Mouse (Mus musculus): ENCODE results near the gene Rilp. TPM values are rescaled to one million over a fixed set of nuclear protein-coding genes. Genes with fewer than 3 reads are reported as not detected.

The Rilp gene
- polyA plus RNA-seq, 1 experiment from 2014 or later, result 1.2 TPM

GRCm38 (mm10) chr11:75526943-75527342, 17.0 kb downstream of the Rilp start:
- Histone ChIP-seq H3K27me3 (replicated peaks) (0 out of 2 replicates have a peak, but pooled peaks cover under 1% of the 10 kb centered on the region), H3K9me3 (replicated peaks) (no peaks in the 10 kb centered on the region)
- WGBS (ENCODE audit: insufficient replicate concordance), result 70% methylated on average over 6 of the region's 6 CpGs

GRCm38 (mm10) chr11:75529771-75530170, 19.9 kb downstream of the Rilp start:
- Histone ChIP-seq H3K27me3 (replicated peaks) (peaks cover 13% of the 10 kb centered on the region; the same call in 1 of the 2 replicates), H3K27ac (no peak overlapping the region), H3K4me3 (no peak overlapping the region), H3K9ac (no peak overlapping the region), H3K36me3 (no peaks in the 10 kb centered on the region), H3K4me1 (peaks cover 41% of the 10 kb centered on the region), H3K9me3 (replicated peaks) (no peaks in the 10 kb centered on the region), H3K4me2 (no peak overlapping the region)
- WGBS (ENCODE audit: insufficient replicate concordance), result 39% methylated on average over 4 of the region's 4 CpGs
- ATAC-seq, result no peak

More at GRCm38 (mm10) chr11:75526943-75527342, 17.0 kb downstream of the Rilp start:
- no peak overlapping the region for H3K4me3 ChIP-seq
- peaks cover 14% of the 10 kb centered on the region for H3K4me1 ChIP-seq
- no peak overlapping the region for H3K4me2 ChIP-seq
- no peak overlapping the region for H3K27ac ChIP-seq
- no peaks in the 10 kb centered on the region for H3K36me3 ChIP-seq
- no peak overlapping the region for H3K9ac ChIP-seq
- no peak for ATAC-seq

DNA sequence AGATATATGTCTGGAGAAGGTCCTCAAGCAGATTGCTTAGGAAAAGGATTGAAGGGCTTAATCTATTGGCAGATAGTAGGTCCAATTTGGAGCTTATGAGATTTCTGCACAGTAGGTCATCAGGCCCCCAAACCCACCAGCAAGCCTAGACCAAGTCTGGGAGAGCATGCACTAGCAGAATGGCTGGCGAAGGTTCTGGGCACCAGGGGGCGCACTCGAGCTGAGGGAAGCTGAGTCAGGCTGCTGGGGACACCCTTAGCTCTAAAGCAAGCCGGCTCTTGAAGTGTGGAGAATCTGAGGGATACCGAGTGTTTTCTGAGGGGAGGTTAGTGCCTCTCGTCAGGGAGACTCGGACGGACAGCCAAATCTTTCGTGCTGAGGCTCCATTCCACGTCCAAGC, 20.4 kb downstream of the Rilp start:
- Histone ChIP-seq H3K4me3 (peak overlapping the region; percentile 75), H3K4me1 (peaks cover 47% of the 10 kb centered on the region), H3K9ac (peak overlapping the region; percentile 91), H3K4me2 (peak overlapping the region; percentile 99), H3K9me3 (replicated peaks) (no peaks in the 10 kb centered on the region), H3K27ac (peak overlapping the region; percentile 94), H3K27me3 (replicated peaks) (peaks cover 13% of the 10 kb centered on the region; the same call in 1 of the 2 replicates), H3K36me3 (no peaks in the 10 kb centered on the region)
- peak; percentile 58 for ATAC-seq
- WGBS (ENCODE audit: insufficient replicate concordance), result 0% methylated on average over 10 of the region's 10 CpGs

DNA sequence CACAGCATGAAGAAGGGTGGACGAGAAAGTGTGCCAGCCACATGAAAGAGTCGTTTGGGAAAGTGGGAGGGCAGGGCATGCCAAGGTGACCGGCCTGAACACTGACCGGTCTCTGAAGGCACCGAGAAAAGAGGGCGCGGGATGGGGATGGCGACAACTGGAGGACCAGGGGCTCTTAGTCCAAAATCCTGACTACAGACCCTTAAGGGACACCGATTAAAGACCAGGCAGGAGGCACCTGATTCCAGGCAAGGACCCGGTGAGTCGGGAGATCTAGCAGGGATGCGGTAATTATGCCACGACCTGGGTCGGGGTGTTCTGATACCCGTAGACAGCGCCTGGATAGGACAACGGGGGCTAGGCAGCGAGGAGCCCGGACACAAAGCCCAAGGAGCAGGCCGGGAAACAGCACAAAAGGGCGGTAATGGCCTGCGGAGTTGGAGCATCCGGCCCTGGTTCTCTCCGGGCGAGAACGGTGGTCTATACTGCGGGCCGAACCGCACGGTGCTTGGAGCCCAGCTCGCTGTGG, 21.0 kb downstream of the Rilp start:
- Histone ChIP-seq H3K27me3 (replicated peaks) (peaks cover 13% of the 10 kb centered on the region; the same call in 1 of the 2 replicates), H3K4me1 (peaks cover 53% of the 10 kb centered on the region), H3K9ac (peak overlapping the region; percentile 91), H3K9me3 (replicated peaks) (no peaks in the 10 kb centered on the region), H3K27ac (peak overlapping the region; percentile 94), H3K4me3 (peak overlapping the region; percentile 75), H3K4me2 (peak overlapping the region; percentile 99), H3K36me3 (no peaks in the 10 kb centered on the region)
- 1% methylated on average over 31 of the region's 31 CpGs for WGBS (ENCODE audit: insufficient replicate concordance)
- ATAC-seq, result peak; percentile 28

DNA sequence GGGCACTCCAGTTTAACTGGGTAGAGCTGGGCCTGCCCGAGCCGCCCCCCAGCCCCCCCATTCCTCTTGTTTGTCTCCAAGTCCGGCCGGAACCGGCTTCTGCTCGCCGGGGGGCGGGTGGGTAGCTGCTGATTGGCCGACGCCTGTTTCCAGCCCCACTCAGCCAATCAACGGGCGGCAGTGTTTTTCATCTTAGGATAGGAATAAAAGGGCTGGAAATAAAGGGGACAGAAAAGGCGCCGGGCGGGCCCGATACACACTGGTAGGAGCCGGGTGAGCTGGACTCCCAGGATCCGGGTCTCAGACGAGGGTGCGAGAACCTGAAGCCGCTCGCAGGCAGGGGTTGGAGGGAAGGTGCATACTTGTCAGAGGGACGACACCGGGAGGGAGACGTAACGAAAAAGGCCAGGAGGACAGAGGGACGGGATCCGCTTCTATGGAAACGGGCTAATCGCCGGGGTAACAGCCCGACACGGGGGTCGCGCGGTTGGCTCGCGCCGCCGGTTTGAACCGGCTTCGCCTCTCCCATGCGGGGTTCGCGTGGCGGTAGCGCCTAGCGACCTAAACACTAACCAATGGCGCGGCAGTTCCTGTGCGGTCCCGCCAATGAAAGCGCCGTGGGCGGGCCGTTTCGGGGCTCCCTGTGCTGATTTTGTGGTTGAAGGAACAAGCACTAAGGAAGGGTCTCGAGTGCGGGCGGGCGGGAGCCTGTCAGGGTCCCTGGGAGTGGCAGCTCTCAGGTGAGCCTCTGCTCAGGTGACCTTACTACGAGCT, 21.8 kb downstream of the Rilp start, which contains the start of gene Slc43a2:
Gene Slc43a2 (plus strand): TSS at position 226 of the 774 bp plus-strand sequence.
- Histone ChIP-seq H3K4me3 (peak within 1 kb of the TSS; percentile 75), H3K27ac (peak within 1 kb of the TSS; percentile 94), H3K36me3 (no peaks in the 10 kb centered on the region), H3K4me2 (peak within 1 kb of the TSS; percentile 99), H3K9ac (peak within 1 kb of the TSS; percentile 91), H3K9me3 (replicated peaks) (no peaks in the 10 kb centered on the region), H3K27me3 (replicated peaks) (peaks cover 13% of the 10 kb centered on the region; the same call in 1 of the 2 replicates), H3K4me1 (peaks cover 53% of the 10 kb centered on the region)
- 0% methylated on average over 62 of the region's 62 CpGs for WGBS (ENCODE audit: insufficient replicate concordance)
- ATAC-seq, result peak; percentile 86

DNA sequence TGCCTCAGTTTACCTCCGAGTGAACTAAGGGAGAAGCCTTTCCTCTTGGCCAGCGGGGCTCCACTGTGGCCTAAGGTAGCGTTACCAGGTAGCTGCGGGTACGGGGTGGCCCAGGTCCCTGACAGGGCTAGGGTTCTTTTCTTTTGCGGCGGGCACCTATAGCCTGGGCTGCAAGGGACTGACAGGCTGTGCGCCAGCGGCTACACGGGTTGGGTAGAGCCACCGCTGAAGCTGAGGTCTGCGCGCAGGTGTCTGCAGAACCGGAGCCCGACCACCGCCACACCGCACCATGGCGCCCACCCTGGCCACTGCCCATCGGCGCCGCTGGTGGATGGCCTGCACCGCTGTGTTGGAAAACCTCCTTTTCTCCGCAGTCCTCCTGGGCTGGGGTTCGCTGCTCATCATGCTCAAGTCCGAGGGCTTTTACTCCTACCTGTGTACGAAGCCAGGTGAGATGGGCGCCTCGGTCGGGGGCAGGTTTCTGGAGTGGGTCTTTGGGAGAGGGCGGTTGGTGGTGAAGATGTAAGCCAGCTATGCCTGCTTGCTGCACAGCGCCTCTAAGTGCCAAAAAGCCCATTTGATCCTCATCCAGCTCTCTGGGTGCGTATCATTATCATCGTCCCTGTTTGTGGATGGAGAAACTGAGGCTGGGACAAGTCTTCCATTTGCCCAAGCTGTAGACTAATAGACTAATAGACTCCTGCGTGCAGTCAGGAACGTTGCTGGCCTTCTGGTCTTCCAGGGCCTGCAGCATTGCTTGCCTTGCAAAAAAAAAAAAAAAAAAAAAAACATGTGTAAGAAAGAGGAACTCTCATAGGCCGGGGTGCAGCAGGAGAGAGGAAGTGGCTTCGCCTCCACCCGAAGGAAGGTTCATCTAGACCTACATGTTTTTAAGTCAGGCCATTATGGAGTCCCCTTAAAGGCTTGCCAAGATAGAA, 22.7 kb downstream of the Rilp start:
- peaks cover 55% of the 10 kb centered on the region for H3K4me1 ChIP-seq
- H3K9ac ChIP-seq, result peak overlapping the region; percentile 91
- peak overlapping the region; percentile 94 for H3K27ac ChIP-seq
- peaks cover 13% of the 10 kb centered on the region; the same call in 1 of the 2 replicates for H3K27me3 ChIP-seq (replicated peaks)
- 8% methylated on average over 38 of the region's 38 CpGs for WGBS (ENCODE audit: insufficient replicate concordance)
- H3K9me3 ChIP-seq (replicated peaks), result no peaks in the 10 kb centered on the region
- peak; percentile 41 for ATAC-seq
- H3K36me3 ChIP-seq, result no peaks in the 10 kb centered on the region
- H3K4me2 ChIP-seq, result peak overlapping the region; percentile 99
- H3K4me3 ChIP-seq, result peak overlapping the region; percentile 75

DNA sequence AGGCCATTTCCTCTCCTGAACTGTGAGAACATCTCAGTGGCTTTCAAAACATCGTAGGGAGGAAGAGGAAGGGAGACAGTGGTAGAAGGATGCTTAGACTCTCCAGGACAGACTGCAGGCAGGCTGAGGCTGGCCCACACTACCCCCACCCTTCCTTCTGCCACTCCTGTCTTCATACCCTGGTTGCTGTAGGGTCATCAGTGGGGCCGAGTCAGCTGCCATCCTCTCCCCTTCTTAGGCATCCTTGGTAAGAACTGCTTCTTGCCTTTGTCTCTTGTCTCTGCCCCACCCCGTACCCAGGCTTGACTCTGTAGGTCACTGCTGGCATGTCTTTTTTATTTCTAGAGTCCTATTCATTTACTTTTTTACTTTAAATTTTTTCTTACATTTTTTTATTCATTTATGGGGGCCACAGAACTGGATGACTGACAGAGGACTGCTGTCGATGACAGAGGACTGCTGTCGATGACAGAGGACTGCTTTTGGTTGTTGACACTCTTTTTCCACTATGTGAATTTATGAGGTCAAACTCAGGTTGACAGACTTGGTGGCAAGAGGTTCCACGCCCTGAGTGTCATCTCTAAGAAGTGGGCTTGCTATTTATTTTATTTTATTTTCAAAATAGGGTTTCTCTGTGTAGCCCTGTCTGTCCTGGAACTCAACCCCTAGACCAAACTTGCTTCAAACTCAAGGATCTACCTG, 23.6 kb downstream of the Rilp start:
- Histone ChIP-seq H3K27ac (peak overlapping the region; percentile 70), H3K4me3 (peak overlapping the region; percentile 75), H3K9ac (peak overlapping the region; percentile 91; the same call in 1 of the 2 replicates), H3K4me1 (peaks cover 63% of the 10 kb centered on the region), H3K27me3 (replicated peaks) (peaks cover 13% of the 10 kb centered on the region; the same call in 1 of the 2 replicates), H3K36me3 (no peaks in the 10 kb centered on the region), H3K9me3 (replicated peaks) (no peaks in the 10 kb centered on the region), H3K4me2 (peak overlapping the region; percentile 99)
- no peak for ATAC-seq
- WGBS (ENCODE audit: insufficient replicate concordance), result 48% methylated on average over 6 of the region's 6 CpGs

GRCm38 (mm10) chr11:75534286-75535033, 24.6 kb downstream of the Rilp start:
- no peak for ATAC-seq
- Histone ChIP-seq H3K27me3 (replicated peaks) (peaks cover 13% of the 10 kb centered on the region; the same call in 1 of the 2 replicates), H3K4me3 (no peak overlapping the region), H3K4me1 (peaks cover 72% of the 10 kb centered on the region), H3K9me3 (replicated peaks) (no peaks in the 10 kb centered on the region), H3K36me3 (no peaks in the 10 kb centered on the region), H3K27ac (peak overlapping the region; percentile 8; the same call in 1 of the 2 replicates), H3K4me2 (peak overlapping the region; percentile 99), H3K9ac (peak overlapping the region; percentile 14; the same call in 1 of the 2 replicates)
- 32% methylated on average over 4 of the region's 4 CpGs for WGBS (ENCODE audit: insufficient replicate concordance)

DNA sequence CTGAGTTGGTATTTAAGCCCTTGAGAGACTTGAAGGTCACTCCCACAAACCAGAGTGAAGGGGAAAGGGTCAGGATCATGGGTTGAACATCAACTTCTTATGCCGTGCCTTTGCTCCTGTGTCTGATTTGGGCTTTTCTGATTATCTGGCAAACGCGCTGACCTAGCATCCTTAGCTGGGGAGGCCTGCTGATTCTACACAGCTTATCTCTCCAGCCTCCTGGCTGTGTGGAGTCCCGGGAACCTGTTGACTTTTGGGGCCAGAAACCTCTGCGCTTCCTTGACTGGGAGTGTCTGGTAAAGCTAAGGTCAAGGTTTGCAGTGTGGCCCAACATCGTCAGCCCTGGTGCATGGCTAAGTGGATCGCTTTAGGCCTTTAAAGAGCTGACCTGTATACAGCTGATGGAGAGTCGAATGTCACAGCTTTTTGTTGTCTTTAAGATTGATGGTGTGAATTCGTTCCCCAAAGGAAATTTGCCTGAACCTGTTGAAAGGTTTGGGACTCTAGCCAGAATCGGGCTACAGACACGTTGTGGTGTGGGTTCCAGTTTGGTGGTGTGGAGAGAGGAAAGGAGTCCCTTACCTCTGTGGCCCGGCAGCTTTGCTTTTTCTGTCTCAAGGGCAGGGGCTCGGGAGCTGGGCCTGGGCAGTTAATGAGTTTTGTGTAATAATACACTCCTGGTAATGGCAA, 25.4 kb downstream of the Rilp start:
- Histone ChIP-seq H3K4me1 (peaks cover 68% of the 10 kb centered on the region), H3K27ac (no peak overlapping the region), H3K9ac (no peak overlapping the region), H3K4me2 (peak overlapping the region; percentile 35), H3K36me3 (no peaks in the 10 kb centered on the region), H3K4me3 (no peak overlapping the region), H3K9me3 (replicated peaks) (no peaks in the 10 kb centered on the region), H3K27me3 (replicated peaks) (peaks cover 13% of the 10 kb centered on the region; the same call in 1 of the 2 replicates)
- ATAC-seq, result peak; percentile 36; the same call in 1 of the 2 replicates
- WGBS (ENCODE audit: insufficient replicate concordance), result 32% methylated on average over 13 of the region's 13 CpGs

All from liver, embryonic 12.5 days (tissue).